Mouse (Mus musculus): ENCODE data around the gene Casp3.
"Not testable (repeated sequence)": the region's sequence is repeated elsewhere in the genome, so short reads cannot be mapped to it uniquely, and the experiment has no call there.

The Casp3 gene

DNA sequence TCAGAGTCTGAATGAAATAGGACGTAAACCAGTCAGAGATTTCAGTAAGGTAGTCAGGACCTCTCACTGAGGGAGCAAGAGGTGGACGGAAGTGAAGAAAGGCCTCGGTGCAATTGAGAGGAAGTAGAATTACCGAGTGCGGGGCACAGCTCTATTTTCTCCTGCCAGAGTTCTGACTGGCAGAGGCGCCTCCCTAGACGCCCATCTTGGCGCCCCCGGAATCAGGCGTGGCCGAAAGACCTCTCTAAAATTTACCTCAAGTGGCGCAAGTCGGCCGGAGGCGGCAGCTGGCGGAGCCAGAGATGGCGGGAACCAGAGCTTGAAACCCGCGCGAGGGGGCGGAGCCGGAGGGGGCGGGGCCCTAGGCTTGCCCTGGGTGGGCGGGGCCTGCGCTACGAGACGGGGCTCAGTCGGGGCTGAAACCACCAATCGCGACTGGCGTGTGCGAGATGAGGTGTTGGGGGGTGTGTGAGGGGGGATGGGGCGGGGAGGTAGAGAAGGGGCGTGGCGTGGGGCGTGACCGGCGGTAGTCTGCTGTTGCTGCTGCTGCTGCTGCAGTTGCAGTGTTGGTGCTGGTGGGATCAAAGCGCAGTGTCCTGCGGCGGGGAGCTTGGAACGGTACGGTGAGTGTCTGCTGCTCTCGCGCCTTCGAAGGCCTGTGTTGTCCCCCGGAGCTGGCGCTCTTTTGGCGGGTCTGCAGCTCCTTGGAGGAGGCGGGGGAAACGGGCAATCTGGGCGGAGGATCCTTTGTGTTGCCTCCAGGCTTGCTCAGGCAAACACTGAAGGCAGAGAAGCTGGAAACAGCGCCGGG is at the start of gene Casp3, which contains the start of gene Primpol:
Gene Casp3, plus strand, starts transcription at position 413 of the 811 bp plus-strand sequence.
Gene Primpol, minus strand, starts transcription at position 334 of the 811 bp plus-strand sequence.
- peak; percentile 99 for DNase-seq (ENCODE audit: low spot score in 2 of 2)

DNA sequence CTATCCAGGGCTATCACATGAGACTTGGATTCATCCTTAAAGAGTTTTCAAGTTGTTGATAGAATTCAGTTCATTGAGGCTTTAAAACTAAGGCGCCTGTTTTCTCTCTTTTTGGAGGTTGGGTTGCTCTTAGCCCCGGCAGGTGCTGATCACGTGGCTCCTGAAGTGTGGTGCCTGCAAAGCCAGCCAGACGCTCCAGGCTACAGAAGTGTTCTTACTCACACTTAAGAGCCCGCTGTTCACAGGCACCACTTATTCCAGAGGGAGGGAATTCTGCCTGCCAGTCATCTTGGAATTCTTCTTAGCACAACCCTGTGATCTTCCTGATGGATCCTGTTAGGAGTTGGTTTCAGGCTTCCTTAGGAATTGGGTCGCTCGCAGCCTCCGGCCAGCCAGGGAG is 49.1 kb upstream of the Casp3 start:
- DNase-seq (ENCODE audit: low spot score in 2 of 2): peak in 1 of 2 experiments; percentile 52

DNA sequence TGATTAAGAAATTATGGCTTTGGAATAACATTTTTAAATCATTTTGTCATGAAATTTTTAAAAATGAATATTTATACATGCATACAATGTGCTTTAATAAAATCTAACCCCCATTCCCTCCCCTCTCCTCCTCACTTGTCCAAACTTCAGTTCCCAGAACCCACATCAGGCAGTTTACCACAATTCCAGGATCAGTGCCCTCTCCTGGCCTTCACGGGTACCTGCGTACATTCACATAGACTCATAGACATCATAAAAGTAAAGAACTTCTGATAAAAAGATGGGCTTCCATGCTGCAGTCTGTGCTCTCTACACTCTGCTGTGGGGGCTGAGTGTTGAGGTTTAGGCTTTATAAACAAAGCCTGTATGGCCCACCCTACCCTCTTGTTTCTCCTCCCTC is 48.1 kb upstream of the Casp3 start:
- DNase-seq (ENCODE audit: low spot score in 2 of 2): no peak

DNA sequence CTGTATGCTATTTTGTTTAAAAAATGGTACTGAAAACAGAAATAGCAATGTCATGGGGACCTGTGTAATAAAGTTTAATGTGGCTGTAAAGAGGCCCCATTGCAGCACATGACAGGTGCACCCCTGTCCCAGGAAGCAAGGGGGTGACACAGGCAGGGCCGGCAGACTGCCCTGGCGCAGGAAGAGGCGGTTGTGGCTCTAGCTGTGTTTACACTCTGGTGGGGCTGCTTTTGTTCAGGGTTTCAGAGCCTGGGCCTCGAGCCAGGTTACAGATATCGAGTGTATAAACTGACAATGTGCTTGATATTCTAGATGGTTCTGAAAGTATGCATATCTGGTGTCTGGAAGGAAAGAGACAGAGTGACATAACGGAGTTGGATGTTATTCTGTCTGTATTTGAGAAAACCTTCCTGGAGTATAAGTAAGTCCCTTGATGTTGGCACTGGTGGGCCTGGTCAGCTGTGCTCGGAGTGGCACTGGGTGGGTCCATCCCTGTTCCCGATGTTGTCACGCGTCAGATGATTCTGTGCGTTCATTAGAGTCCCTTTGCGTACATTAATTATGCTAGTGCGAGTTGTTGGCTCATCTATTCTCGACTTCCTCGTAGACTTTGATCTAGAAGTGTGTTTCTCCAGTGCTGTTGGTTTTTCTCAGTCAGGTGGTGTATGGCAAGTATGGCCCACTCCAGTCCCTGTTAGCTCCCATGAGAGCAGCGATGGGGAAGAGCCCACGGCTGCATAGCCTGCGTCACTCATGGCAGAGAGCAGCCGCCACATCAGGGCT is 47.2 kb upstream of the Casp3 start:
- no peak for DNase-seq (ENCODE audit: low spot score in 2 of 2)

DNA sequence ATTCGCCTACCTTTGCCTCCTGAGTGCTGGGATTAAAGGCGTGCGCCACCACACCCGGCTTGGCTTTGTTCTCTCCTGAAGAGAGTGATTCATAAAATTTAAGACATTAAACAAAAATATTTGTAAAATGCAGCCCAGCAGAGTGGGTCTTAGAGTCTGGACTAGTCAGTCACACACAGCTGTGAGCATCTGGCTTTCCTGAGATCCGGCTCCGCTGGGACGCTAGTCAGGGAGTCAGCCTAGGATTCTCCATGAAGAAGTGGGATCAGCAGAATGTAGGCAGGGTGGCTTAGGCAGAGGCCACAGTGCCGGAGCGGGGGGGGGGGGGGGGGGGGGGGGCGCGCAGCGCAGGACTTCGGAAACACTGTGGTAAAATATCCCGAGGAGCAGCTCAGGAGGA is 46.4 kb upstream of the Casp3 start:
- DNase-seq (ENCODE audit: low spot score in 2 of 2): no peak

DNA sequence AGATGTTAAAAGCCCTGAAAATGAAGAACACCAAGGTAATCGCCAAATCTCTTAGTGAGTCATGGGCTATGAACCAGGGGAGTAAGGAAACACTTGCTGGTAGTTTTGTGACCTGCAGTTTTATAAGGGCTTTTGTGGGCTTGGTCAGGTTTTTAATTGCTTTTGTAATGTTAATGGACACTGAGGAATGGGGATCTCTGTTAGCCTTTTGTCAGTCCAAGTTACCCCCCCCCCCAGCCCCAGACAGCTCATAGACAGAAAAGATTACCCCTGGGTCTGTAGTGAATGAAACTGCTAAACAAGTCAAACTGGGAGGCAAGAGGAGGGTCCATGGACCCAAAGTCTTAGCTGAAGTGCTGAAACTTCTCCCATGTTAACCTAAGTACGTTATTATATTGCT is 43.6 kb upstream of the Casp3 start:
- DNase-seq (ENCODE audit: low spot score in 2 of 2): no peak

DNA sequence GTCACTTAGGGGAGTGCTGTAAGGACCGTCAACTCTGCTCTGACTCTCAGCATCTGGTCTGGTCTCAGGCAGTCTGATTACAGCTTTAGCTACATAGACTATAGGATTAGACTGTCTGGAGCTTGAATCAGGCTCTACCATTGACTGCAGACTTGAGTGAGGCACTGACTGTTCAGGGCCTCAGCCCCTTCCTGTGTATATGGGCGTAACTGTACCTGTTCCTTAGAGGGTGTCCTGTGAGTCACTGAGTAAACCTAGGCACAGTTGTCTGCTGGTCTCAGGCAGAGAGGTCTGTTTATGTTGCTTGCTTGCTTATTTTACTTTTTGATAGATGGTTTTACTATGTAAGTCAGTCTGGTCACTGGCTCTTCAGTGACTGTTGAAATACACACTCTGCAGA is 43.1 kb upstream of the Casp3 start:
- no peak for DNase-seq (ENCODE audit: low spot score in 2 of 2)

DNA sequence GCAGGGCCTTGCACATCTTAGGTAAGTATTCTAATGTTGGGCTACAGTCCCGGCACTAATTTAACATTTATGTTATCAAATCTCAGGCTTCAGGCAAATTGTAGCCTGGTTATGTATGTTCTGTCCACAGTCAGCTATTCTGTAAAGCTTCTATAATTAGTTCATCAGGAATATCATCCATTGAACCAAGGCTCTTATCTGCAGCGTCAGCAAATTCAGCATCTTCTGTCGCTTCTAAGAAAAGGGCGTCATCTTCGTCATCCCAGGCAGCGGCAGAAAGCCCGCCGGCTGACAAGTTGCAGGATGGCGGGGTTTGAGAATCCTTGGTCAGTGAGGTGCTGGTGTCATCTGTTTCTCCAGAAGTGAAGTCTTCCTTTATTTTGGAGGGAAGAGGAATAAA is 38.3 kb upstream of the Casp3 start:
- DNase-seq (ENCODE audit: low spot score in 2 of 2): no peak

DNA sequence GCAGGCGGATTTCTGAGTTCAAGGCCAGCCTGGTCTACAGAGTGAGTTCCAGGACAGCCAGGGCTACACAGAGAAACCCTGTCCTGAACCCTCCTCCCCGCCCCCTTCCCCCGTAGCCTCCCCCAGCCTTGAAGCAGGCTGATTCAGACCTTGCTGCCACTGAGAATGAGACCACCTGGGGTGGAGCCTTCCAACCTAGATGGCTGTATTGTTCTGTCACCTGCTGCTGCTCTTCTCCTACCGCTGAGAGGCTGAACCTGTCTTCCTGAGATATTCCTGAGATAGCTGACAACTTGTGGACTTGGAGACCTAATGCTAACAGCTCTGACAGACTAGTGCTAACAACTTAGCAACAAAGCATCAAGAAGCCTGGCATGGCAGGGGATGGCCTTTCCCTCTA is 32.8 kb upstream of the Casp3 start:
- DNase-seq (ENCODE audit: low spot score in 2 of 2): not testable (repeated sequence)

DNA sequence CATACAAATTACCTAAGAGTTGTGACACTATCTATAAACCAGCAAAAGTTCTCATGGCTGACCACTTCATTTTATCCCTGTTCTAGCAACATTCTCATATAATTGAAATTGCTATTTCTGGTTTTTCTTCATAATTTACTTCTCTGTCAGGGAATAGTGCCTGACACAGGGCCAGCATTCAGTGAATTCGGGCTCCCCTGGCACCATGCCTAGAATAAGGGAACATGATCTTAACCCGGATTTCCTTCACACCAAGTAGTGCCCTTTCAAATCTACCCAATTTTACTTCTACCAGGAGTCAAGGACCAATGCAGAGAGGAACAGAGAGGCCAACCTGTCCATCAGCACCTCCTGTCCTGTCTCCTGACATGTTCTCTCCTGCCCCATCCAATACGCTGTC is 31.5 kb upstream of the Casp3 start:
- no peak for DNase-seq (ENCODE audit: low spot score in 2 of 2)

DNA sequence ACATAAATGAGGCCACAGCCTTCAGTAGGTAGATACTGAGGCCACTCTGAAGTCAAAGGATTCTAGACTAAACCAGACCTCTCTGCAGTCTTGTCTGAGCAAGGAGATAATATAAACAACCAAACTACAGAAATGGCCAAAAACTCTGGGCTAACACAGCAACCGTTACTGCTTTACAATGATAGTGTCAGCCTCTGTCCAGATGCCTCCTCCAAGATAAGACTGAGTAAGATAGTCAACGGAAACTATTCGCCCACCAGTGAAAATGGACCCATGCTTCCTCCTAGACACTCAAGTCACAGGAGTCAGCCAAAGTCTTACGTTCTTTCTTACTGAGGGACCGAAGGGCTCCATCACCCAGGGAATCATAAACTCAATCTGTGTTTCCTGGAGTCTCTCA is 29.2 kb upstream of the Casp3 start:
- no peak for DNase-seq (ENCODE audit: low spot score in 2 of 2)

DNA sequence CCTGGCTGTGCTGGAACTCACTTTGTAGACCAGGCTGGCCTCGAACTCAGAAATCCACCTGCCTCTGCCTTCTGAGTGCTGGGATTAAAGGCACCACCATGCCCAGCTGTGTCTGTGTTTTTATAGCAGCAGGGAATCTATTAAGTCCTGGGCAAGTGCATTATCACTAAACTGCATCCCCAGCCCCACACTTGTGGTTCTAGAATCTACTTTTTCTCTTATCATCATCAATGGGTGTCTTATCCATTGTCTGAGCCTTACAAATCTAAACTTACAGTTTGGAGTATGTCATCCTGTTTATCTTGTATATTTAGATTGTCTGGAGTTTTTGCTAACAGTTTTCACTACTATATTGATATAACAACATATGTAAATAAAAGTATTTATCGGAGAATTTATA is 28.4 kb upstream of the Casp3 start:
- DNase-seq (ENCODE audit: low spot score in 2 of 2): no peak

DNA sequence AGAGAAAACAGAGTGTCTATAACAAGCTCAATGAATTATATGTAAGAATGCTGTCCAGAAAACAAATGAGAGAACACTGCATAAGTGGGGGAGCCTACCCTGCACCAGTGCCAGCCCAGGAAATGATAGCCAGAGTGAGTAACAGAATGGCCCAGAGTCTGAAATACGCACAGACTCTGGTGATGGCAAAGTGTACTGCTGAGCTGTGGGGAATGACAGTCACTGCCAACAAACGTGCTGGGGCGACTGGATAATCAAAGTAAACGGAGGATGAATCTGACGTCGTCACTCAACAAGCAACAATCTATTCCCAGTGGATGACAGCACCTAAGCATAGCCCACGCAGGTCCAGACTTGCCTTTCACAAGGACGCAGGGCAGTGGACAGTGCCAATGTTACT is 24.0 kb upstream of the Casp3 start:
- DNase-seq (ENCODE audit: low spot score in 2 of 2): no peak

DNA sequence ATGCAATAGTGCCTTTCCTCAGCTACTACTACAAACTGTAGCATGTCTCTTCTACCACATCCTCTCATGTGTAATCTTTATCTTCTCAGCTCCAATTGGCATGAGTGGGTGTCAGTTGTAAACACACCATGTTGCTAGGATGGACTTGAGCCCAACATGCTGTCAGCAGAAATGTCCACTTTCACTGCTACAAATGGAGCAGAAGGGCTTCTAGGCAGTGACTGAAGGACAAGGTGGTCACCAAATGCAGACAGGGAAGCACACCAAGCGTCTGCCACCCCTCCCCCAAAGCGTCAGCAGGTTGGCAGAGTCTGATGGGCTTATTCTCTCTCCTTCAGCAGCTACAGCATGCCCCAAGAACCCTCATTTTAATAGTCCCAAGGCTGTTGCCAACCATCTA is 23.3 kb upstream of the Casp3 start:
- DNase-seq (ENCODE audit: low spot score in 2 of 2): no peak

DNA sequence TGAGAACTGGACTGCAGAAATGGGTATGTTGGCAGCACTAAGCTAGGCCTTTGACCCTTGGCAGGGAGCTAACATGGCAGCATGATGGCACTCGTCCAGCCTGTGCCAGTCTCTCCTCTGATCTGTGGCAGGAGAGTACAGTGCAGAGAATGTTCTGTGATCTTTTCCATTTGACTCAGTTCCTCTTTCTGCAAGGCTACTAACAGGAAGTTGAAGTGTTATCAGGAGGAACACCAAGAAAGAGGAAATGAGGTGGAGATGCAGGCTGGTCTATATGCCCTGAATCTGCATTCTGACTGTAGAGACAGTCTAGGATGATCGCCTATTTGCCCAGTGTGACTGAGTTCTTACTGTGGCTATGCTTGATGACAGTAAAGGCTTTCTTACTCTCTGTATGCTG is 21.5 kb upstream of the Casp3 start:
- no peak for DNase-seq (ENCODE audit: low spot score in 2 of 2)

DNA sequence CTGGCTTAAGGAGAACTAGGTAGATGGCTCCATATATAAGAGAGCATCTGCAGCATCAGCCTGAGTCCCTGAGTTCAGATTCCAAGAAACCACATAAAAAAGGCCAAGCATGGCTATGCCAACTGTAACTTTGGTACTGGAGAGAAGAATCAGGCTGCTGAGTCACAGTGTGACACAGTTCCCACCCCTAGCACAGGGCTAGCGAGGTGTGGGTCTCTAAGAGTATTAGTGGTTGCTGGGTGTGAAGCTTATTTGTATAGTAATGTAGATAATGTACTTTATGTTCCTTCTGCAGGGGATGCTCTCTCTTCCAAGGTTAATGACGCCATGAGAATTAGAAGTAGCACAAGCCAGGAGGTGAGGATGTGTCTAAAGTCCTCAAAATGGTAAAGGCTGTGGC is 20.6 kb upstream of the Casp3 start:
- no peak for DNase-seq (ENCODE audit: low spot score in 2 of 2)

DNA sequence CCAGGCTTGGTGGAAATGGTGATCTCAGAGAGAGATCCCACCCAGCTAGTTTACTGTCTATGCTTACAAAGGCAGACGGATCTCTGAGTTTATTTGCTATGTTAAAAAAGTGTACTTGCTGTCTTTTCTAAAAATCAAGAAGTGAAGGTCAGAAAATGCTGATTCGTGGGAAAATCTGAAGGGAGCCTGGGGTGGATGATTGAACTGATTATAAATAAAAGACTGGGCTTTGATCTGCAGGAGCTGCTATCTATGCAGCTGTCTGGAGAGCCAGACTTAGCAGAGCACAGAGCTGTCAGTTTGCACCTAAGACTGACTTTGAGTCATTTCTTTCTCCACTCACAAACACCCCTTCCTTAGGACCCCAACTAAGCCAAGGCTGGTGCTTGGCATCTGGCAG is 19.7 kb upstream of the Casp3 start:
- no peak for DNase-seq (ENCODE audit: low spot score in 2 of 2)

DNA sequence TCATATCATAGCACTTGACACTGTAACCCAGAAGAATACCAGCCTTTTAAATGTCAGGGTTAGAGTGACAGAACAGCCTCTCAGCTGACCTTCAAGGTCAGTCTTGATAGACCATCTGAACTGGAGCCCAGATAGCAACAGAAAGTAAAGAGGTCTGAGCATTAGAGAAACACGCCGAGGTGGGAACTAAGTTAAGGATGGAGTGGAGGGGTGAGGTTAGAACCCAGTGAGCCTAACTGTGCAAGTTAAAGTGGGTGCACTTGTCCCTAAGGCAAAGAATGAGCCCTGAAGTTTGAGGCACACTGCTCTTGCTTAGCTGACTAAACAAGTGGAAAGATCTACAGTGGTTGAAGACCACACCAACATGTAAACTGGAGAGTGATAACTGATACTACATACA is 19.0 kb upstream of the Casp3 start:
- DNase-seq (ENCODE audit: low spot score in 2 of 2): no peak

DNA sequence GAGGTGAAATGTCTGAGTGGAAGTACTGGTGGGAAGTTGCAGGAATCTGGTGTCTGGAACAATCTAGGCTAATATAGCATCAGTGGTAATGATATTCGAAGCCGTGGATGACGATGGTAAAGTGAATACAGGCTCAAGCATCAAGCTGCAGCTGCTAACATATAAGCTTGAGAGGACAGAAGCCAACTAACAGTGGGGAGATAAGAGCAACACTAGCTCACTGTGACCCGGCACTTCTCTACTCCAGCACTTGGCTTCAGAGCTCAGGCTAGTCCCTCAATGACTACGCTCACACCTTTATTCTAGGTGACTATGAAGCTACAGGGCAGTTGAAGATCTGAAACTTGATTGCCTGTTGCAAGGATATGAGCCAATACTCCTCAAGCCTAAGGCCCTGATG is 18.3 kb upstream of the Casp3 start:
- DNase-seq (ENCODE audit: low spot score in 2 of 2): no peak

DNA sequence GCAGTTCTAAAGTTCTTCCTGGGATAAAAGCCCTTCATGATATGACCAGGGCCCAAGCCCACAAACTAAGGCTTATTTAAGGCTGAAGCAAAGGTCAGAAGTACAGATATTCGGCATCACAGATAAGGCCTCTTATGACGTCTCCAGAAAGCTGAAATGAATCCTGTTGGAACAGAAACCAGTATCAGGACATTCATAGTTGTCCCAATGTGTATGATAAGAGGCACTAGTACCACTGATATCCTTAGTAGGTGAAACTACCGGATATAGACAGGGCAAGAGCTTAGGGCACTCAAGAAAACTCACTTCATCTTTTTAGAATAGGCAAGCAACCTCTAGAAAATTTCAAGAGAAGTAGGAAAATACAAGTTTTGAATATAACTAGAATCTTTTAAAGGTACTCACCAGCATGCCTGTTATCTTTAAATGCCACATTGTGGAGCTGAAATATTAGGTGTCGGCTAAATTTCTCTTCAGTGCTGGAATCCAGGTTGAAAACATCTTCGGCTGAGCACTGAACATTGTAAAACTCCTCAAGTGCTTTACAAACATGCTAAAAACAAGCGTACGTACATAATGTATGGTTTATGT is 17.7 kb upstream of the Casp3 start:
- no peak for DNase-seq (ENCODE audit: low spot score in 2 of 2)

DNA sequence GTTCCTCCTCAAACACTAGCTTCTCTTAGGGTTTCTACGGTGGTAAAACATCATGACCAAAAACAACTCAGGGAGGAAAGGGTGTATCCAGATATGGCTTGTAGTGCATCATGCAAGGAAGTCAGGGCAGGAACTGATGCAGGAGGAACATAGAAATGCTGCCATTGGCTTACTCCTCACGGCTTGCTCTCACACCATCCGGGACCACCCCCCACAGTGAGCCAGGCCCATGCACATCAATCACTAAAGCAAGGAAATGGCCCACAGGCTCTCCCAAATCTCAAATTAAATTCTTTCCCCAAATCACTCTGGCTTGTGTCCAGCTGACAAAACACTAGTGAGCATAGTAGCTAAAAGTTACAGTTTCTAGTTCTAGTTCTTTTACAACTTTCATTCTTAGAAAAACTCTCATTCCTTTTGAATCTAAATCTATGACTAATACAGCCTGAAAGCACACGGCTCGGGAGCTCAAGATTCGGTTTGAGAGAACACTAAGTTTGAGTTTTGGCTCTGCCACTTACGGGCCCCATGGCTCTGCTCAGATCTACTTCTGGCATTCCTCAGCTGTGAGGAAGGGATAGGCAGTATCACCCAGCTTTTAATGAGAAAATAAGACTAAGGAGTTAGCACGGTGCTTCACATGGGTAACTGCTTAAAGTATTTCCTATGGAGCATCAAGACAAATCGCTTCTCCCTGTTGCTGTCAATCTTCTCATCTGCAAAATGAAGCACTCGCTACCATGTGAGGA is 16.0 kb upstream of the Casp3 start:
- no peak for DNase-seq (ENCODE audit: low spot score in 2 of 2)

DNA sequence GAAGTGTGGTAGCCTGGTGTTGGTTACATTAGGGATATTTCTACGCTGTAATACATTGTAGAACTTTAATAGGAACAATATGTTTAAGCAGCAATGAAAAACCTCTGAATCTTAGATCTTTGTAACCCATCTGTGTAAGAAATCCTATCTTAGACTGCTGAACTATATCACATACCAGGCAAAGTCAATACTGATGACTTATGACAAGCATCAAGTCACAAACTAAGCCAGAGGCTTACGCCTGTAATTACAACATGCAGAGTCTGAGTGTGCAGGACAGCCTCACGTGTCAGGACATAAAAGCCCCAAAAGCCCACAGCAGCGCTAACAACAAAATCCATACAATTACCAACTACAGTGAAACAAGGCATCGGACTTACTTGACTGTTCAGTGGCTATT is 13.5 kb upstream of the Casp3 start:
- DNase-seq (ENCODE audit: low spot score in 2 of 2): no peak

All from spleen, postnatal 4 days (tissue).